In genomic region chr14:25397751-25398150, GRCm38 (mm10) we compare ENCODE assay signal across 8 mouse cellular contexts.
DNase-seq lines count a peak whose midpoint lies in the region; ATAC-seq lines count a peak whose summit lies in the region.

No protein-coding gene starts in this region.

- H3K9ac ChIP-seq in intestine, embryonic 14.5 days (ENCODE audit: low read length) = no peak overlapping the region
- H3K9ac ChIP-seq in intestine, embryonic 16.5 days (ENCODE audit: low read depth, low read length) = no peak overlapping the region
- H3K9ac ChIP-seq in hindbrain, embryonic 15.5 days = no peak overlapping the region
- peak overlapping the region; percentile 43; the same call in 1 of the 2 replicates for H3K9ac ChIP-seq in midbrain, embryonic 16.5 days (ENCODE audit: low read depth, low read length)

- 35% methylated on average over 5 of the region's 5 CpGs for WGBS in intestine, embryonic 14.5 days
- 46% methylated on average over 5 of the region's 5 CpGs for WGBS in intestine, embryonic 16.5 days
- 15% methylated on average over 5 of the region's 5 CpGs for WGBS in hindbrain, embryonic 15.5 days
- WGBS in midbrain, embryonic 16.5 days = 12% methylated on average over 5 of the region's 5 CpGs

- peak overlapping the region; percentile 44; the same call in 1 of the 2 replicates for H3K4me2 ChIP-seq in intestine, embryonic 14.5 days (ENCODE audit: low read length)
- no peak overlapping the region for H3K4me2 ChIP-seq in intestine, embryonic 16.5 days (ENCODE audit: low read depth, low read length)
- H3K4me2 ChIP-seq in hindbrain, embryonic 15.5 days = no peak overlapping the region
- H3K4me2 ChIP-seq in midbrain, embryonic 16.5 days (ENCODE audit: low read length) = no peak overlapping the region

- H3K27me3 ChIP-seq in intestine, embryonic 14.5 days (replicated peaks; ENCODE audit: control insufficient read depth, insufficient read depth, low read length) = no peaks in the 10 kb centered on the region
- H3K27me3 ChIP-seq in intestine, embryonic 16.5 days (replicated peaks; ENCODE audit: control insufficient read depth, insufficient read depth, low read length) = no peaks in the 10 kb centered on the region
- 0 out of 2 replicates have a peak, but pooled peaks cover 3% of the 10 kb centered on the region for H3K27me3 ChIP-seq in hindbrain, embryonic 15.5 days
- H3K27me3 ChIP-seq in midbrain, embryonic 16.5 days (ENCODE audit: control insufficient read depth, insufficient read depth, low read depth, low read length) = no peaks in the 10 kb centered on the region

- no peak for DNase-seq in intestine, embryonic 14.5 days (ENCODE audit: low spot score)
- peak; percentile 83 for DNase-seq in embryo, embryonic 11 days
- no peak for DNase-seq in gastrocnemius, postnatal 14 days
- DNase-seq in cerebellum, postnatal 4 days (ENCODE audit: low spot score in 2 of 2) = no peak
- no peak for DNase-seq in testis, postnatal 10 days (ENCODE audit: low spot score)

- H3K36me3 ChIP-seq in intestine, embryonic 14.5 days (ENCODE audit: control insufficient read depth, insufficient read depth, low read length) = no peaks in the 10 kb centered on the region
- H3K36me3 ChIP-seq in intestine, embryonic 16.5 days (ENCODE audit: control insufficient read depth, insufficient read depth, low read length) = no peaks in the 10 kb centered on the region
- H3K36me3 ChIP-seq in hindbrain, embryonic 15.5 days = no peaks in the 10 kb centered on the region
- no peaks in the 10 kb centered on the region for H3K36me3 ChIP-seq in midbrain, embryonic 16.5 days (ENCODE audit: control insufficient read depth, insufficient read depth, low read length)

- H3K9me3 ChIP-seq in intestine, embryonic 14.5 days (ENCODE audit: control insufficient read depth, low read length) = no peaks in the 10 kb centered on the region
- no peaks in the 10 kb centered on the region for H3K9me3 ChIP-seq in intestine, embryonic 16.5 days (ENCODE audit: control insufficient read depth, low read length)
- H3K9me3 ChIP-seq in hindbrain, embryonic 15.5 days = no peaks in the 10 kb centered on the region
- no peaks in the 10 kb centered on the region for H3K9me3 ChIP-seq in midbrain, embryonic 16.5 days (replicated peaks; ENCODE audit: control insufficient read depth, low read length, poor library complexity, severe bottlenecking)

- peak overlapping the region; percentile 65 for H3K27ac ChIP-seq in intestine, embryonic 14.5 days (ENCODE audit: low read depth)
- no peak overlapping the region for H3K27ac ChIP-seq in intestine, embryonic 16.5 days (ENCODE audit: low read length)
- H3K27ac ChIP-seq in hindbrain, embryonic 15.5 days (replicated peaks) = peak overlapping the region; percentile 73
- peak overlapping the region; percentile 82 for H3K27ac ChIP-seq in midbrain, embryonic 16.5 days (ENCODE audit: low read length)

- H3K4me3 ChIP-seq in intestine, embryonic 14.5 days (ENCODE audit: low read depth, low read length) = no peak overlapping the region
- no peak overlapping the region for H3K4me3 ChIP-seq in intestine, embryonic 16.5 days (ENCODE audit: low read length)
- no peak overlapping the region for H3K4me3 ChIP-seq in hindbrain, embryonic 15.5 days
- no peak overlapping the region for H3K4me3 ChIP-seq in midbrain, embryonic 16.5 days (ENCODE audit: low read depth, low read length)

- H3K4me1 ChIP-seq in intestine, embryonic 14.5 days (replicated peaks; ENCODE audit: control insufficient read depth, insufficient read depth, low read length) = peaks cover 19% of the 10 kb centered on the region
- H3K4me1 ChIP-seq in intestine, embryonic 16.5 days (ENCODE audit: control insufficient read depth, insufficient read depth, low read length) = peaks cover 18% of the 10 kb centered on the region
- H3K4me1 ChIP-seq in hindbrain, embryonic 15.5 days (replicated peaks) = peaks cover 25% of the 10 kb centered on the region
- H3K4me1 ChIP-seq in midbrain, embryonic 16.5 days (ENCODE audit: control insufficient read depth, insufficient read depth, low read length) = peaks cover 20% of the 10 kb centered on the region

- 0 out of 2 replicates have a peak, but pooled peaks have one; percentile 37 for ATAC-seq in intestine, embryonic 14.5 days (replicated peaks; ENCODE audit: low FRiP score, low TSS enrichment, low read depth)
- no peak for ATAC-seq in intestine, embryonic 16.5 days
- ATAC-seq in hindbrain, embryonic 15.5 days (ENCODE audit: low FRiP score, low read depth) = peak; percentile 62; the same call in 1 of the 2 replicates
- peak; percentile 54; the same call in 1 of the 2 replicates for ATAC-seq in midbrain, embryonic 16.5 days

- intact Hi-C loops in gastrocnemius, postnatal 14 days (cut with DNase I; ENCODE audit: low total_unique reads) = no loop called here
